Mouse (Mus musculus) intestine, postnatal 0 days (tissue): ENCODE results near the gene Rap1gds1. TPM values are rescaled to one million over a fixed set of nuclear protein-coding genes. Genes with fewer than 3 reads are reported as not detected.

Source experiments
- ATAC-seq: fragments of 200-750 bp; cut with Nextera tagmentation; 2 replicates; pipeline ENCODE4 v1.8.0; 2017; ENCODE audit warnings: mild to moderate bottlenecking, moderate TSS enrichment, moderate library complexity
- H3K27ac ChIP-seq: fragments of 300-500 bp; sonication (generic); 2 replicates; pipeline ENCODE4 v1.5.1; 2014; ENCODE audit warnings: mild to moderate bottlenecking, low read depth, low read length, moderate library complexity
- H3K27me3 ChIP-seq: fragments of 300-500 bp; sonication (generic); replicated peaks from 2 replicates; pipeline ENCODE4 v1.6.1; 2014; ENCODE audit warnings: low read length, mixed read lengths; ENCODE audit not compliant: control insufficient read depth, insufficient read depth
- H3K36me3 ChIP-seq: fragments of 300-500 bp; sonication (generic); 2 replicates; pipeline ENCODE4 v1.6.1; 2014; ENCODE audit warnings: mild to moderate bottlenecking, moderate library complexity; ENCODE audit not compliant: control insufficient read depth, insufficient read depth
- H3K4me1 ChIP-seq: fragments of 300-500 bp; sonication (generic); replicated peaks from 2 replicates; pipeline ENCODE4 v1.6.1; 2014; ENCODE audit warnings: antibody characterized with exemption, low read length, mixed read lengths; ENCODE audit not compliant: control insufficient read depth, insufficient read depth
- H3K4me2 ChIP-seq: fragments of 300-500 bp; sonication (generic); replicated peaks from 2 replicates; pipeline ENCODE4 v1.6.1; 2014; ENCODE audit warnings: low read depth, mild to moderate bottlenecking, moderate library complexity
- H3K4me3 ChIP-seq: fragments of 300-500 bp; sonication (generic); 2 replicates; pipeline ENCODE4 v1.5.1; 2014; ENCODE audit warnings: low read depth, low read length
- H3K9ac ChIP-seq: fragments of 300-500 bp; sonication (generic); 2 replicates; pipeline ENCODE4 v1.6.1; 2014; ENCODE audit warnings: mild to moderate bottlenecking, low read depth, low read length
- H3K9me3 ChIP-seq: fragments of 300-500 bp; sonication (generic); 2 replicates; pipeline ENCODE4 v1.6.1; 2016; ENCODE audit warnings: mixed run types; ENCODE audit not compliant: control insufficient read depth
- CTCF ChIP-seq: sonication (generic); IDR thresholded peaks from 2 replicates; pipeline ENCODE4 v1.5.1; 2016; ENCODE audit warnings: low read depth, mild to moderate bottlenecking, control low read depth, antibody characterized with exemption, moderate library complexity
- WGBS: fragments of 180-500 bp; shearing (Covaris S2); extraction: QIAGEN DNeasy Blood & Tissue Kit; methylation state at CpG from one replicate; pipeline ENCODE4 v1.1.7; 2014; 5-methylcytosine and 5-hydroxymethylcytosine counted together
- polyA plus RNA-seq: library from polyadenylated mRNA; unstranded; fragments of >200 nt; fragmentation: Nextera tagmentation; extraction: Ambion mirVana; gene quantifications from 2 replicates; pipeline ENCODE4 v1.2.1, GENCODE M21; 2015

Rap1gds1 gene
- polyA plus RNA-seq, 1 experiment from 2014 or later = 17.9 TPM

GRCm38 (mm10) chr3:139002774-139003173 lies 72.2 kb downstream of the Rap1gds1 start:
- Histone ChIP-seq H3K27ac (no peak overlapping the region), H3K4me1 (no peaks in the 10 kb centered on the region), H3K36me3 (0 out of 2 replicates have a peak, but pooled peaks cover 4% of the 10 kb centered on the region), H3K27me3 (no peaks in the 10 kb centered on the region), H3K4me3 (no peak overlapping the region), H3K4me2 (no peak overlapping the region), H3K9ac (no peak overlapping the region), H3K9me3 (no peaks in the 10 kb centered on the region)
- TF ChIP-seq CTCF = no peak
- 84% methylated on average over 6 of the region's 6 CpGs for WGBS
- ATAC-seq = no peak

- TF ChIP-seq CTCF = no peak
- Histone ChIP-seq H3K4me1 (no peaks in the 10 kb centered on the region), H3K27ac (no peak overlapping the region), H3K36me3 (peaks cover 16% of the 10 kb centered on the region; the same call in 1 of the 2 replicates), H3K4me2 (no peak overlapping the region), H3K9me3 (no peaks in the 10 kb centered on the region), H3K27me3 (no peaks in the 10 kb centered on the region), H3K9ac (no peak overlapping the region), H3K4me3 (no peak overlapping the region)
- no peak for ATAC-seq
- 88% methylated on average over 9 of the region's 9 CpGs for WGBS
Observed at GRCm38 (mm10) chr3:139000071-139000867, 74.7 kb downstream of the Rap1gds1 start.

- Histone ChIP-seq H3K9ac (no peak overlapping the region), H3K36me3 (peaks cover 12% of the 10 kb centered on the region; the same call in 1 of the 2 replicates), H3K9me3 (no peaks in the 10 kb centered on the region), H3K27me3 (no peaks in the 10 kb centered on the region), H3K4me1 (no peaks in the 10 kb centered on the region), H3K4me3 (no peak overlapping the region), H3K27ac (no peak overlapping the region), H3K4me2 (no peak overlapping the region)
- ATAC-seq = no peak
- TF ChIP-seq CTCF = no peak
- 75% methylated on average over 5 of the region's 5 CpGs for WGBS
Observed at GRCm38 (mm10) chr3:138993473-138993872, 81.5 kb downstream of the Rap1gds1 start.

GRCm38 (mm10) chr3:138991367-138991766 lies 83.6 kb downstream of the Rap1gds1 start:
- H3K4me1 ChIP-seq = no peaks in the 10 kb centered on the region
- no peak overlapping the region for H3K4me3 ChIP-seq
- no peaks in the 10 kb centered on the region for H3K9me3 ChIP-seq
- no peak overlapping the region for H3K9ac ChIP-seq
- no peak overlapping the region for H3K27ac ChIP-seq
- 0 out of 2 replicates have a peak, but pooled peaks cover 2% of the 10 kb centered on the region for H3K36me3 ChIP-seq
- no peak for ATAC-seq
- H3K27me3 ChIP-seq = no peaks in the 10 kb centered on the region
- TF ChIP-seq CTCF = no peak
- 83% methylated on average over 1 of the region's 1 CpGs for WGBS
- H3K4me2 ChIP-seq = no peak overlapping the region

GRCm38 (mm10) chr3:138989141-138989540 lies 85.9 kb downstream of the Rap1gds1 start:
- ATAC-seq = no peak
- Histone ChIP-seq H3K4me3 (no peak overlapping the region), H3K36me3 (no peaks in the 10 kb centered on the region), H3K4me2 (no peak overlapping the region), H3K9me3 (no peaks in the 10 kb centered on the region), H3K4me1 (no peaks in the 10 kb centered on the region), H3K27ac (no peak overlapping the region), H3K27me3 (no peaks in the 10 kb centered on the region), H3K9ac (no peak overlapping the region)
- TF ChIP-seq CTCF = no peak
- 94% methylated on average over 7 of the region's 7 CpGs for WGBS

GRCm38 (mm10) chr3:138988004-138988403 lies 87.0 kb downstream of the Rap1gds1 start:
- Histone ChIP-seq H3K4me3 (no peak overlapping the region), H3K4me1 (no peaks in the 10 kb centered on the region), H3K9me3 (no peaks in the 10 kb centered on the region), H3K4me2 (no peak overlapping the region), H3K9ac (no peak overlapping the region), H3K27ac (no peak overlapping the region), H3K36me3 (no peaks in the 10 kb centered on the region), H3K27me3 (no peaks in the 10 kb centered on the region)
- no peak for ATAC-seq
- no peak for TF ChIP-seq CTCF
- WGBS = 95% methylated on average over 5 of the region's 5 CpGs
